Mouse (Mus musculus) gastrocnemius, adult 8-10 months (tissue): Measurements from ENCODE around the gene Brpf1. TPM values are rescaled to one million over a fixed set of nuclear protein-coding genes. Genes with fewer than 3 reads are reported as not detected.
"Not testable (repeated sequence)": the region's sequence is repeated elsewhere in the genome, so short reads cannot be mapped to it uniquely, and the experiment has no call there.

Source experiments
- DNase-seq, 2 experiments: peaks; one replicate each; pipeline ENCODE4 v3.0.0; 2022; ENCODE audit warnings: low spot score in 2 of 2
- total RNA-seq, 4 experiments: library from RNA; stranded (reverse); gene quantifications; 2 replicates each; pipeline ENCODE4 v1.2.4; 2022

Brpf1 gene
- total RNA-seq, 4 experiments from 2014 or later = 8.0 to 11.1 (median 9.5) TPM

DNA sequence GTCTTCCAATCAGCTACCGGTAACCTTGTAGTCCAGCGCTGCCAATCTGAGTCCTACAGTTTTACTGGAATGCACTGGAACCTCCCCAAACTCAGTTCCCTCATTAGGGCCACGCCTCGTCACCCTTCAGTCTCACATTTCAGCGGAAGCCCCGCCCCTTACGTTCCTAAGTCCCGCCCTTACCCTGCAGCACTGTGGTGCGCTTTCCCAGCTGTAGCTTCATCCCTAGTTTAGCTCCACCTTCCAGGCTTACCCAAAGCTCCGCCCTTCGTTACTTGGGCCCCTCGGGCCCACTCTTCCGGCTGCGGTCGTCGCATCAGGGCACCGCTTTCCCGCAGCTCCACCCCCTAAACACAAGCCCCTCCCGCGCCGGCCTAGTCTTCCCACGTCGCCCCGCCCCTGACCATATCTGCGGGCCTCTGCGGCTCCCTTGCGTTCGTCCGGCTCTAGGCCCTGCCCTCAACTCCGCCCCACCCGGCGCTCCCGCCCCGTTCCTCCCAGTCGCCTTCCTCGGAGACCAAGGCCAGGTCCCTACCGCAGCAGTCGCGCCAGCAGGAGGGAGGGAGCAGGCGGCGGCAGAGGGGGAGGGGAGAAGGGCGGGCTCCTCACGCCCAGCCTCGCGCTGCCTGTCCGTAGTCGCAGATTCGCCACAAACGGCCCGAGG, 483 bp upstream of the Brpf1 start:
- peak; percentile 99 to 100 for DNase-seq

DNA sequence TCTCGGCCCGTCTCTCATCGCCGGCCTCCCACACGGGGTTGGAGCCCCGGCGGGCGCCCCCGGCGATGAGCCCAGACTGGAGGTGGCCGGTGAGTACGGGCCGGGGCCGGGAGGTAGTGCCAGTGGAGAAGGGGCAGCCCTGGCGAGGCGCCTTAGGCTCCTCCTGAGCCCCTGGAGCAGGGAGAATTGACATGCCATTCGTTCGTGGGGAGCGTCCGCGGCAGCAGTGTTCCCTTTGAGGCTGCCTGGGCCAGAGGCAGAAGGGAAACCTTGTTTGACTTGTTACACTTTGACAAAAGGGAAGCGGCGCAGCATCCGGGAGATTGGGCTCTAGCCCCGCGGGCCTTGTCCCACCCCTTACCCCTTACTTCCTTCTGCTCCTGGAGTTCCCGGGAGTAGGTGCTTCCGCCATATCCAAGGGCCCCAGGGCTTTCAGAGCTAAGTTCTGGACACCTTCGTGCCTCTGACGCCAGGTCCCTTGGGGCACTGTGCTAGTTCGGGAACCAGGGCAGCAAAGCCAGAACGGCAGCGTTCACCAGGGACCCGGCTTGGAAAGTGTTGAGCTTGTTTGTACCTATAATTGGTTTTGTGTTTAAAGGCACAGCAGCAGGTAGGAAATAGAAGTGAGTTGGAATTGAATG, 664 bp downstream of the Brpf1 start:
- DNase-seq = peak in 1 of 2 experiments; percentile 22

- no peak for DNase-seq
Observed at GRCm38 (mm10) chr6:113308141-113308540, 1.2 kb downstream of the Brpf1 start.

GRCm38 (mm10) chr6:113315972-113316371, 9.0 kb downstream of the Brpf1 start:
- no peak for DNase-seq

DNA sequence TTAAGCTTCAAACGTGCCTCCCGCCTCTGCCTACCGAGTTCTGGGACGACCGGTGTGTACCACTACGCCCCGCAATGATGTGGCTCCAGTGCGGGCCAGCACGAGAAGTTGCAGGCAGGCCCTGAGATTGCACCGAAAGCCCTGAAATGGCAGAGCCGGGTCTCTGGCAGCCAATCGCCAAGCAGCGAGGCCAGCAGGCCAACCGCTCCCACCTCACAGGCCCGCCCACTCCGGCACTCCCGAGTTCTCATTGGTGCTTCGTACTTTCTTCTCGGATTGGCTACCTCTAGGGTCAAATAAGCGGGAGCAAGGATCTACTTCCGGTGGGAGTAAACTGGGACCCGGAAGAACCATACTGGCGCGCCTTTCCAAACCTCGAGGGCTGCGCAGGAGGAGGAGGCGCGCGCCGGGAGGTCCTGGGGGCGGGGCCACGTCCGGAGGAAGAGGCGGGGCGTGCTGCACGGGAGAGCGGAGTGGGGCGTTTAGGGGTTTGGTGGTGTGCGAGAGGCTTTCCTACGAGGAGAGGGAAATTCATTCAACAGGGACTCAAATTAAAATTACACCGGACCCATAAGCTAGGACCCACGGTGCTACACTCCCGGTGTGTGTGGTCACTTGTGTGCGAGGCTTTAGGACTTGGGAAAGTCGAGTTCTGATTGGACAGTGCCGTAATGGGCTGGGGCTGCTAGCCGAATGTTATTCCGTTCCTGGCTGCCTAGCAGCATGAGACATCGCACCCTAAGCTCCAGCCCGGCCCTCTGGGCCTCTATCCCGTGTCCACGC, 19.8 kb downstream of the Brpf1 start, which contains the start of gene Ogg1:
Gene Ogg1 (plus strand): TSS at position 440 of the 783 bp plus-strand sequence.
- peak; percentile 96 to 99 for DNase-seq

GRCm38 (mm10) chr6:113329396-113329795, 22.5 kb downstream of the Brpf1 start:
- DNase-seq = no peak

- DNase-seq = no peak
Observed at GRCm38 (mm10) chr6:113330547-113330946, 23.6 kb downstream of the Brpf1 start.

DNA sequence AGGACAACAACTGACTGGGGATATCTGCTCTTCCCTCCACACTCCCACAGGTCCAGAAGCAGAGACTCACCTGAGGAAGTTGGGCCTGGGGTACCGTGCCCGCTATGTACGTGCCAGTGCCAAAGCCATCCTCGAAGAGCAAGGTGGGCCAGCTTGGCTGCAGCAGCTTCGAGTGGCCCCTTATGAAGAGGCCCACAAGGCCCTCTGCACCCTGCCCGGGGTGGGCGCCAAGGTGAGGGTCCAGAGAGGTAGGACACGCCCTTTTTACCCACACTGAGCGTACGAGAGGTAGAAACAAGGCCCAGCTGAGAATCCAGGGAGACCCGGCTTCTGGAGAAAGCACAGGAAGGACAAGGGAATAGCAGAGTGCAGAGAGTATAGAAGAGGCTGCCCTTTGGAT, 24.8 kb downstream of the Brpf1 start:
- no peak for DNase-seq

DNA sequence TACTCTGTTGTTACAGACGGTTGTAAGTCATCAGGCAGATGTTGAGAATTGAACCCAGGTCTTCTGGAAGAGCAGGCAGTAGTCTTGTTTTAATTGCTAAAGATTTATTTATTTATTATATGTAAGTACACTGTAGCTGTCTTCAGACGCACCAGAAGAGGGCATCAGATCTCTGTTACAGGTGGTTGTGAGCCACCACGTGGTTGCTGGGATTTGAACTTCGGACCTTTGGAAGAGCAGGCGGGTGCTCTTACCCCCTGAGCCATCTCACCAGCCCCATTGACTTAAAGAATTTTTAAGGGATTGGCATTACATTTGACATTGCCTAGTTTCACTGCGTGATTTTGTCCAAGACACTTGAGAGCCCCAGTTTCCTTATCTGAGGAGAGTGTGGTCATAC, 25.8 kb downstream of the Brpf1 start:
- DNase-seq = not testable (repeated sequence)

- no peak for DNase-seq
Observed at GRCm38 (mm10) chr6:113333137-113333950, 26.4 kb downstream of the Brpf1 start.

DNA sequence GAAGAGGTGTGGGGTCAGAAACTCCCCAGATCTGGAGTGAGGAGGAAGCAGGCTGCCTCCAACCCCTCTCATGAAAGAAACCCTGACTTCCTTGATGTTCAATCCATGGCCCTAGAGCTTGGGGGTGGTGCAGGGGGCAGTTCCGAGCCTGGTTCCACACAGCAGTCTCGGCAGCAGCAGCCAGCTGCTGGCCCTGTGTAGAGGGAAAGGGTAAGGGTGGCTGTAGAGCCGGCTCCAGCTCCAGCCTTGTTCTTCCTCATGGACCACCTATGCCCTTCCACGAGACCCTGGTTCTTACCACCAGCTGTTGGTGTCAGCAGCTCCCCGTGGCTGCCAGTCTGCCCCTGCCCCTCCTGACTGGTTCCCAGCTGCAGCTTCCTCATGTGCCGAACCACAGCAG, 27.3 kb downstream of the Brpf1 start:
- DNase-seq = no peak

GRCm38 (mm10) chr6:113336852-113337620, 30.1 kb downstream of the Brpf1 start:
- no peak for DNase-seq

GRCm38 (mm10) chr6:113341574-113341973, 34.6 kb downstream of the Brpf1 start:
- no peak for DNase-seq

DNA sequence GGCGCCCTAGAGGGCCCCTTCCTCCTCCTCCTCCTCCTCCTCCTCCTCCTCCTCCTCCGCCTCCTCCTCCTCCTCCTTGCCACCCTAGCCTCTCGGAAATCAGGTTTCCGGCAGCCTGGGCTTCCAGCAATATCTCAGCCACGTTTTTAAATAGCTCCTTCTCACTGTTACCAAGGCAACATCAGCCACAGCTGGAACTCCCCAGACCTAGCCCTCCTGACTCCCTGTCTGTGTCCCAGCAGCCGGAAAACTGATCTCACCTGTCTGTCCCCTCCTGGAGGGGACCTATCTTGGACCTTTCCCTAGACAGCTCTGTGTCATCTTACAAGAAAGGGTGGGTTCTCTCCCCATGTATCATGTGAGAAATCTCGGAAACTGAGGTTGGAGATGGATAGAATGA, 35.4 kb downstream of the Brpf1 start:
- DNase-seq = no peak

GRCm38 (mm10) chr6:113343177-113344092, 36.5 kb downstream of the Brpf1 start, which contains the start of gene Camk1:
TSS of gene Camk1 (minus strand) at chr6:113343984.
- peak; percentile 76 to 80 for DNase-seq

DNA sequence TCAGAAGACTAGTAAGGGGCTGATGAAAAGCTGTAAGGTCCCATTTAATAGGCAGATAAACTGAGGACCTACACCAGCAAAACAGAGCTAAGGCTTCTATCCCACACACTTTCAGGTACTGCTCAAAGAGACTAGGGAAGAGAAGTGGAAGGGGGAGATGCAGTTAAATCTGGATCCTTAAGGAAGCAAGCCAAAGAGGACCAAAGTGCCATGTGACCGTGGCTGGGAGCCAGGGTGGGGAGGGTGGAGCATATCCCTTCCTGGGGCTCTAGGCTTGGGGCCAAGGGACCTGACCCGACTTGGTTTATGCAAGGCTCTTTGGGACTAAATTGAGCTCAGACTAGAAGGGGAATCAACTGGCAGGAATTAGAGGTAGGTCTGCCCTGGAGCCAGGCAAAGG, 37.4 kb downstream of the Brpf1 start:
- peak; percentile 75 to 87 for DNase-seq

DNA sequence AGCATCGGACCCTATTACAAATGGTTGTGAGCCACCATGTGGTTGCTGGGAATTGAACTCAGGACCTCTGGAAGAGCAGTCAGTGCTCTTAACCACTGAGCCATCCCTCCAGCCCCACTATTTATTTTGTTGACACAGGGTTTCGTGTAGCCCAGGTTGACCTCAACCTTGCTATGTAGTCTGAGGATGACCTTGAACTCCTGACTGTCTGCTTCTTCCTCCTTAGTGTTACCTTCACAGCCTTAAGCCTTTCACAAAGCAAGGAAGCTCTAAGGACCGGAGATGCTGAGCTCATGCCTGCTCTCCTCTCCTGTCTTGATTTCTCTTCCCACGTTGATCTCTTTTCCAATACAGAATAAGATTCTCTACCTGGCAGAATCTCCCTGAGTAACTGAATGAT, 40.0 kb downstream of the Brpf1 start:
- no peak for DNase-seq

GRCm38 (mm10) chr6:113350538-113350937, 43.6 kb downstream of the Brpf1 start:
- no peak for DNase-seq

- DNase-seq = no peak
Observed at GRCm38 (mm10) chr6:113351161-113351560, 44.2 kb downstream of the Brpf1 start.
